Mouse (Mus musculus): ENCODE results near the gene Srarp. TPM values are rescaled to one million over a fixed set of nuclear protein-coding genes. Genes with fewer than 3 reads are reported as not detected.
A peak's percentile ranks its signal among the peaks of the same experiment; 100 is the strongest.

The Srarp gene
- total RNA-seq, 2 experiments from 2014 or later = 0.50 to 1.5 TPM

GRCm38 (mm10) chr4:141426796-141427745 is 8.8 kb downstream of the Srarp start:
- no peak for DNase-seq (ENCODE audit: low spot score)
- intact Hi-C loops (cut with DNase I) = no loop called here

GRCm38 (mm10) chr4:141425484-141426479 is 10.1 kb downstream of the Srarp start:
- intact Hi-C loops (cut with DNase I) = no loop called here
- DNase-seq (ENCODE audit: low spot score) = peak; percentile 42

GRCm38 (mm10) chr4:141423691-141424431 is 12.0 kb downstream of the Srarp start:
- no peak for DNase-seq (ENCODE audit: low spot score)
- intact Hi-C loops (cut with DNase I) = no loop called here

DNA sequence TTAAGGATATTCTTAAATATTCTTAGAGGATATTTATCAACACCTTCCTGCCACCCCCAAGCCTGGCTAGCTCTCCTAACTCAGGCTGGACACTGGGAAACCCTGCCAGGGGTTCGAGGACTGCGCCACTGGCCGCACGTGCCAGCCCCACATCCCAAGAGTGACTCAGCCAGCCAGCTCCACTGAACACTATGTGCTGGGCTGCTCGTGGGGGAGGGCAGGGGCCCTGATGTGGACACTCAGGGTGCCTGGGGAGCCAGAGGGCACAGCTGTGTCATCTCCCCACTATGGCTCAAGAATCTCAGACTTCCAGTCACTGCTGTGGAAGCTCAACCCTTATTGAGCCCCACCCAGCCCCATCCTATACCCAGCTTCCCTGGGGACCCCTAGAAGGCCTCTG is 12.6 kb downstream of the Srarp start:
- no peak for DNase-seq (ENCODE audit: low spot score)
- intact Hi-C loops (cut with DNase I) = no loop called here

GRCm38 (mm10) chr4:141422841-141423240 is 13.1 kb downstream of the Srarp start:
- intact Hi-C loops (cut with DNase I) = no loop called here

GRCm38 (mm10) chr4:141421423-141421822 is 14.5 kb downstream of the Srarp start:
- intact Hi-C loops (cut with DNase I) = no loop called here
- peak; percentile 76 for DNase-seq (ENCODE audit: low spot score)

More at GRCm38 (mm10) chr4:141422841-141423240, 13.1 kb downstream of the Srarp start:
- DNase-seq (ENCODE audit: low spot score) = no peak

DNA sequence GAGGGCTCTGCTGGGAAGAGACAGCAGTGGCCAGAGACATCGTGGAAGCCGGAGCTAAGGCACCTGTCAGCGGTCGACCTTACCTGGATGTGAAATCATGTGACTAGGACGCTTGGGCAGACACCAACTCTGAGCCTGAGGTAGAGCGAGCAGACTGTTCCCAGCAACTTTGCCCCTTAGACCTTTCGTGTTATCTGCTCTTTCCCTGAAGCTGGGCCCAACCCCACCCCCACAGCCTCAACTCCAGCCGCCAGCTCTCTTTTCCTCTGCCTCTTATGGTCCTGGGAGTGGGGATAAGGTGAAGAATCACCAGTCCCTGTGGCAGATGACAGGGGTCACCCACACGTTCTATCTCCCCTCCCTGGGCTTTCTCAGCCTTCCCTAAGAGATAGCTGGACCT is 15.0 kb downstream of the Srarp start:
- intact Hi-C loops (cut with DNase I) = no loop called here
- no peak for DNase-seq (ENCODE audit: low spot score)

GRCm38 (mm10) chr4:141420192-141420829 is 15.6 kb downstream of the Srarp start, which contains the start of gene Hspb7:
TSS of gene Hspb7 (plus strand) at chr4:141420779.
- DNase-seq (ENCODE audit: low spot score) = no peak
- intact Hi-C loops (cut with DNase I) = no loop called here

- intact Hi-C loops (cut with DNase I) = no loop called here
- no peak for DNase-seq (ENCODE audit: low spot score)
Measured at GRCm38 (mm10) chr4:141419398-141420191, 16.3 kb downstream of the Srarp start.

- intact Hi-C loops (cut with DNase I) = no loop called here
Measured at GRCm38 (mm10) chr4:141415924-141416323, 20.0 kb downstream of the Srarp start, which contains the start of gene Clcnkb. TSS of gene Clcnkb (minus strand) at chr4:141416014.

DNA sequence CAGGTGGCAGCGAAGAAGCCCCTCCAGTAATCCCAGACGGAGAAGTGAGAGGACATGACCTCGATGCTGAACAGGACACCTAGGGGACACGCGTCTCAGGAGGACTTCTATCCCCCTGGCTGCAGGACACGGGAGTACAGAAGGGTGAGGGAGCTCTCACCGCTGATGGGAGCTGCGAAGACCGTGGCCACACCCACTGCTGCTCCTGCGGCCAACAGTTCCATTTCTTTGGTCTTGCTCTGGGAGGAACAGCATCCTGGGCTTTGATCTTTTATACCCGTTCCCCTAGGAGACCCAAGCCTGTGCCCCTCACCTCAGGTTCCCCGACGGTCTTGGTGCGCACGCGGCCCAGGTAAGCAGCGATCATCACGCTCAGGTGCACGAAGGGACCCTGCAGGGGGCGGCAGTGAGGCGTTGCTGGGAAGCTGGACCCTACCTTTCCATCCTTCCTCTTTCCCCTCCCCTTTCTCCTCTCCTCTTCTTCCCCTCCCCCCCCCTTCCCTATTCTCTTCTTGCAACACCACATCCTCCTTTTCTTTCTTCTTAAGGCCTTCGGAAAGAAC is 24.4 kb downstream of the Srarp start:
- no peak for DNase-seq (ENCODE audit: low spot score)
- intact Hi-C loops (cut with DNase I) = no loop called here

More at GRCm38 (mm10) chr4:141415924-141416323, 20.0 kb downstream of the Srarp start, which contains the start of gene Clcnkb:
- DNase-seq (ENCODE audit: low spot score) = no peak

- intact Hi-C loops (cut with DNase I) = no loop called here
- DNase-seq (ENCODE audit: low spot score) = no peak
Measured at GRCm38 (mm10) chr4:141408577-141408976, 27.3 kb downstream of the Srarp start.

- no peak for DNase-seq (ENCODE audit: low spot score)
- intact Hi-C loops (cut with DNase I) = loop anchor here (1.0 to 2.0 kb wide), 2 partner anchors 24 to 154 kb away; no protein-coding TSS in a partner anchor
Measured at GRCm38 (mm10) chr4:141406516-141407299, 29.2 kb downstream of the Srarp start.

- intact Hi-C loops (cut with DNase I) = no loop called here
- DNase-seq (ENCODE audit: low spot score) = no peak
Measured at GRCm38 (mm10) chr4:141405314-141405622, 30.6 kb downstream of the Srarp start.

DNA sequence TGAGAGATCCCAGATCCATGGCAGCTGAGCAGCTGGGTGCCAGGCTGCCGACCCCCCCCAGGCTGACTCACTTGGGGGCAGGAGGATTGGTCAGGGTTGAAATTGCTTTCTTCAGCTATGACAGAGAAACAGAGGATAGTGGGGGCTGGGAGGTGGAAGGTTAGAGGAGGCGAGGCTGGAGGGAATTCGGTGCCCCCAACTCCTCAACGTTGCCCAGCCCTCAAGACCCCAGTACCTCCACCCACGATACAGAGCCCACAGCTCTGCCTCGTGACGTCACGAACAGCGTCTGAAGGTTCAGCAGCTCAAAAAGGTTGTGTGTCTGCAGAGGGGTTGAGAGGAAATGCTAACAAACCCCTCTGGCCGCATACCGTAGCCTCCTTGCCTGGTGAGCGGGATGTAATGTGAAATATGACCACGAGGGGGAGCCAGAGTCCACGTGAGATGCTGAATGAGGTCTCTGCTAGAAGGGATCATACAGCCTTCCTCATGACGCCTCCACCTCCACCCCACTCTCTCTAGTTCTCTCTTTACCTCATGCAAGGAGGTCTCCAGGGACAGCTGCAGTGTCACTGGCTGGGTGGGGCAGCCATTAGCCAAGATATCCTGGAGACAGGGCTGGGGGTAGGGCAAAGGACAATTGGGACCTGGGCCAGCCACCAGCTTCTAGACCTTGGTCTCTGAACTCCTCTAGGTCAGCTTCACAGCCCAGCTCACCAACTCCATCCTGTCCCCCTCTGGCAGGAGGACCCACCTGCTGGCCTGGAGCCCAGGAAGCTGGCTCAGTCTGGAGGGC is 31.2 kb downstream of the Srarp start:
- peak; percentile 64 for DNase-seq (ENCODE audit: low spot score)
- intact Hi-C loops (cut with DNase I) = loop anchor here (1.0 kb wide), 1 partner anchor 171 kb away; no protein-coding TSS in a partner anchor

- intact Hi-C loops (cut with DNase I) = no loop called here
Measured at GRCm38 (mm10) chr4:141400171-141400570, 35.7 kb downstream of the Srarp start.

More at GRCm38 (mm10) chr4:141400171-141400570, 35.7 kb downstream of the Srarp start:
- no peak for DNase-seq (ENCODE audit: low spot score)
